Mouse (Mus musculus) right cerebral cortex, postnatal 4 days (tissue): Measurements from ENCODE around the gene Zfp330.

Experiments
- DNase-seq: peaks from one replicate; pipeline ENCODE4 v3.0.0-alpha.2; 2022

Gene Zfp330

GRCm38 (mm10) chr8:82774093-82774422, at the start of gene Zfp330:
Gene Zfp330, minus strand, starts transcription at chr8:82774160.
- DNase-seq: peak; percentile 84

GRCm38 (mm10) chr8:82777945-82778344, 4.0 kb upstream of the Zfp330 start:
- DNase-seq: no peak

GRCm38 (mm10) chr8:82777406-82777805, 3.4 kb upstream of the Zfp330 start:
- no peak for DNase-seq

- DNase-seq: no peak
Observed at GRCm38 (mm10) chr8:82774482-82774881, 522 bp upstream of the Zfp330 start.

DNA sequence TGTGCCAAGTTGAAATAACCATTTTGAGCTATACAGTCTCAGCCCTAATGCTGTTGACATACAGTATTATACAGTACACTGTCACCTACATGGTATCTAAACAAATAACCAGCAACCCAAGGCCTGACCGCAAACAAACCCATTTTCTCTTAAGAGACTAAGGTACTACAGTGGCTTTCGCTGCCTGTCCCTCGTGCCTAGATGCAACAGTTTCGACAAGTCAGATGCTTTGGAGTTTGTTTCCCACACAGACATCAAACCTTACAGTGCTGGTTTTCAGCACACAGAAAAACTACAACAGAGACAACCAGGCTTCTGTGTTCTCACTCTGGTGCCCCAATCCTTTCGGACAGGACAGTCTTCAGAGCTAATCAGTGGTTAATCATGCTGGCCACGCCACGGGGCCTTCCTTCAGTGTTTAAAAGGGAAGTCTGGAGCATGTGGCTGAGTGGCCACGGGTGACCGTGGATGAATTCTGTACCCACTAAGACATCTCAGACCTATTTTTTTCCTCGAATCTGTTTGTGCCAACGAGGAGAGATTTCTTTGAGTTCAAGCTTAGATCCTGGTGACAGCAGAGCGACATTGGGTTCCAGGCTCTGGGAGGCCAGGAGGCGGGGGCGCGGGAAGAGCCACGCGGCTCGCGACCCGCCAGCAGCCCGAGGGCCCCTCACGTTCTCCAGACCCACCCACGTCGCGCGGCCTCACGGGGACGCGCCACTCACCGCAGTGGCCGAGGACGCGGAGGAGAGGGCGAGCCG, 448 bp downstream of the Zfp330 start:
- DNase-seq: no peak

- no peak for DNase-seq
Observed at GRCm38 (mm10) chr8:82770886-82771285, 3.1 kb downstream of the Zfp330 start.

DNA sequence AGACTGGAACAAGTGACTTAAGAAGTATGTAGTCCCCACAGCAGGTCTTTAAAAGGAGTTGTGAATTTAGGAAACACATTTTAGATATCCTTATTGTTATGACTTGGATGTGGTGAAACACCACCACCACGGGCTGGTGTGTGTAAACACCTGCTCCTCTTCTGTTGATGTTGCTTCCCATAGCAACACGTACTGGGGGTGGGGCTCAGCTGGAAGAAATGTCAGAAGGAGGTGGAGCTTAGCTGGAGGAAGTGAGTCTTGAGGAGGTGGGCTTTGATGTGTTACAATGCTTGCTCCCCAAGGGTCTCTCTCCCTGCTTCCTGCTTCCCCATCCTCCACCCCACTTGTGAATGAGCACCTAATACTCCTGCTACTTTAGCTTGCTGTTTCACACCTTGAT, 14.9 kb downstream of the Zfp330 start:
- DNase-seq: no peak

DNA sequence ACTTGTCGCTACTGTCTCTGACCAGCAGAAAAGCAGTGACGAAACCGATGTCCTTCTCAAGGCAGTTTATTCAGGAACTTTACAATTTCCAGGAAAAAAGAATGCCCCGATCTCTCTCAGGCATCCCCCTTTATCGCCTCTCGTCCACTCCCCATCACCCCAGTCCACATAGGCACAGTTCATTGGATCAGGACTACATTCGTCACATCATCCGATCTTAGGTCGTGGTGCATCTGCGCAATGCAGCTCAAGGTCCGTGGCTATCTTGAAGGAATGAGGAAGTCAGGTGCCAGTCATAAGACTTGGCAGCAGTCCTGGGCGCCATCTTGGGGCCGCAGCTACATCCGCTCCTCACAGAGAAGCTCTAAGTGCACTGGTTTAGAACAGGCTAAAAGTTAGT, 19.0 kb downstream of the Zfp330 start:
- no peak for DNase-seq

GRCm38 (mm10) chr8:82746617-82747016, 27.3 kb downstream of the Zfp330 start:
- no peak for DNase-seq

DNA sequence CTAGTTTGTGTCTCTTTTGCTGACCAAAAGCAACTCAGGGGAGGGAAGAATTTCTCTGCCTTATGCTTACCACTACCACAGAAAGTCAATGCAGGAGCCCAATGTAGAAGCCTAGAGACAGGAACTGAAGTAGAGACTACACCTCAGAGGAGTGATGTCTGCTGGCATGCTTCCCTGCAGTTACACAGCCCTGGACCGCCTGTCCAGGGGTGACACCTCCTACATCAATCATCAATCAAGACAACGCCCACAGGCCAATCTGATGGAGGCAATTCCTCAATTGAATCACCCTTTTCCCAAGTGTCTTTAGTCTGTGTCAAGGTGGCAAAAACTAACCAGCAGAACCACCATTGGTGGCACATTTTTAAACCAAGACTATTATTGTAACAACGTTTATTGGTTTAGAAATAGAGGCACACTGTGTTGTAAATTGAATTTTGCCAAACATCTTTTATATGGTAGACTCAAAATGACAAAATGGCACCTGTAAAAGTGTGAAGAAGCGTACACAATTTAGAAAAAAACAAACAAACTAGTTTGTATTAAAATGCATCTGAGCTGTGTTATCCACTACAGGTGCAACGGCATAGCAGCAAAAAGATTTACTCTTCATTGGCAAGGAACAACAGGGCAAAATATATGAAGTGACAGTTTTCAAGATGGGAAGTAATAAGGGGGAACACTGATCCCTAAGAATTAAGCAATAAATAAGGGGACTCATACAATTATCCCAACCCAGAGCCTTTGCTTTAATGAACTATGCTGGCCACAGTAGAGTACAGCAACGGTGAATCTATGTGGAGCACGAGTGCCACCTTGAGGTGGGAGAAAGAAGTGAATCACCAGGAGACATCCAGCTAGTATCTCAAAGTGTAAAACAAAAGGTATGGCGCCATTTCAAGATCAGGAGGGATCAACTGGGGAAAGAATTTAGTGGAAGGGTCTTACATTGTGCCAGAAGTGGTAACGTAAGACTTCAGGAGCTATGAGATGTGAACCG, 29.8 kb downstream of the Zfp330 start:
- DNase-seq: peak; percentile 77
